Mouse (Mus musculus) embryonic fibroblast, embryonic 13.5 days (primary cell): ENCODE data around the gene Mnd1.

Experiments used
- CTCF ChIP-seq: IDR thresholded peaks from 2 replicates; pipeline ENCODE4 v1.5.1; 2011; ENCODE audit warnings: mild to moderate bottlenecking, control low read depth, low read length, moderate library complexity, borderline replicate concordance; ENCODE audit not compliant: insufficient read depth
- POLR2A ChIP-seq: IDR thresholded peaks from 2 replicates; pipeline ENCODE4 v1.6.1; 2011; ENCODE audit warnings: low read depth, mild to moderate bottlenecking, control low read depth, low read length, moderate library complexity

DNA sequence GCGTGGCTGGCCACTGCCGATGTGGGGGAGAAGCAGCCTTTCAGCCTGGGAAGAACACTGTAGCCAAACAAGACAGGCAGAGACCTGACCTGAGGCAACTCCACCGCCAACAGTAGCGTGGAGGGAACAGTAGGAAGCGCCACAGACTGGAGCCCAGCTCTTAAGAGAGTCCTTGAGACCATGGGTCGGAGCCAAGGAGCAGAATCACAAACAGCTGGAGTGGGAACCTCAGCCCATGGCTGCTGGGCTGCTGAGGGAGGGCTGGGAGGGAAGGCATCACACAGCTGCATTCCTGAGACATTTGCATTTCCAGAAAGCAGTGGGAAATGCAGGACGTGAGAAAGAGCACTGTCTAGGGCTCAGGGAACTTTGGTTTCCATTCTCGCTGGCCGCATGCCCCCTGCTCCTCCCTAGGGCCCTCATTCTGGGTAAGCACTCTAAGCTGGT, 106.8 kb downstream of the Mnd1 start:
- TF ChIP-seq CTCF (0 out of 2 replicates have a peak, but pooled peaks have one; percentile 28), POLR2A (no peak)
